Mouse (Mus musculus): ENCODE data around the gene Rab3ip. TPM values are rescaled to one million over a fixed set of nuclear protein-coding genes. Genes with fewer than 3 reads are reported as not detected.

Gene Rab3ip
- polyA plus RNA-seq, 1 experiment from 2014 or later, result 29.5 TPM

GRCm38 (mm10) chr10:116871329-116872015 lies 79.1 kb downstream of the Rab3ip start:
- Histone ChIP-seq H3K9me3 (ENCODE audit: low read length) (no peaks in the 10 kb centered on the region), H3K4me3 (ENCODE audit: low read depth, low read length) (no peak overlapping the region), H3K4me2 (replicated peaks; ENCODE audit: low read depth, low read length) (no peak overlapping the region), H3K9ac (replicated peaks; ENCODE audit: low read depth) (no peak overlapping the region), H3K27me3 (replicated peaks; ENCODE audit: insufficient read depth, low read length) (no peaks in the 10 kb centered on the region), H3K36me3 (ENCODE audit: insufficient read depth, low read length) (no peaks in the 10 kb centered on the region), H3K27ac (ENCODE audit: low read length) (no peak overlapping the region), H3K4me1 (ENCODE audit: insufficient read depth, low read depth, low read length) (no peaks in the 10 kb centered on the region)
- 72% methylated on average over 12 of the region's 12 CpGs for WGBS
- TF ChIP-seq EP300 (IDR thresholded peaks at IDR 0.05) (no peak), CTCF (IDR thresholded peaks at IDR 0.05) (no peak)
- ATAC-seq (no peak), DNase-seq (ENCODE audit: low spot score) (no peak)

- Histone ChIP-seq H3K9ac (replicated peaks; ENCODE audit: low read depth) (no peak overlapping the region), H3K4me3 (ENCODE audit: low read depth, low read length) (no peak overlapping the region), H3K4me2 (replicated peaks; ENCODE audit: low read depth, low read length) (no peak overlapping the region), H3K27ac (ENCODE audit: low read length) (no peak overlapping the region), H3K27me3 (replicated peaks; ENCODE audit: insufficient read depth, low read length) (no peaks in the 10 kb centered on the region), H3K9me3 (ENCODE audit: low read length) (no peaks in the 10 kb centered on the region), H3K36me3 (ENCODE audit: insufficient read depth, low read length) (no peaks in the 10 kb centered on the region), H3K4me1 (ENCODE audit: insufficient read depth, low read depth, low read length) (no peaks in the 10 kb centered on the region)
- DNase-seq (ENCODE audit: low spot score) (no peak), ATAC-seq (no peak)
- TF ChIP-seq CTCF (IDR thresholded peaks at IDR 0.05) (no peak), EP300 (IDR thresholded peaks at IDR 0.05) (no peak)
- 76% methylated on average over 6 of the region's 6 CpGs for WGBS
Measured at GRCm38 (mm10) chr10:116870819-116871218, 79.8 kb downstream of the Rab3ip start.

Other genes starting within 250 kb of the Rab3ip start
- not detected in 2 replicates for gene Myrfl, start 53.9 kb downstream of the Rab3ip start, polyA plus RNA-seq (2015; fragmentation: Nextera tagmentation; extraction: Ambion mirVana)
- not detected in 2 replicates for gene Gm10271, start 21.8 kb upstream of the Rab3ip start, polyA plus RNA-seq (2015; fragmentation: Nextera tagmentation; extraction: Ambion mirVana)
- 0.15 and 0.43 TPM in 2 replicates for gene Best3, start 35.5 kb upstream of the Rab3ip start, polyA plus RNA-seq (2015; fragmentation: Nextera tagmentation; extraction: Ambion mirVana)
- gene Lrrc10, start 94.6 kb upstream of the Rab3ip start, polyA plus RNA-seq (2015; fragmentation: Nextera tagmentation; extraction: Ambion mirVana), result 0.45 and 0.58 TPM in 2 replicates
- gene Cct2, start 113.0 kb upstream of the Rab3ip start, polyA plus RNA-seq (2015; fragmentation: Nextera tagmentation; extraction: Ambion mirVana), result 107 and 109 TPM in 2 replicates
- 18.8 and 21.9 TPM in 2 replicates for gene Frs2, start 197.8 kb upstream of the Rab3ip start, polyA plus RNA-seq (2015; fragmentation: Nextera tagmentation; extraction: Ambion mirVana)